Comparison of ENCODE assay signal across 15 mouse cellular contexts in genomic region chr3:67343004-67343662, GRCm38 (mm10). TPM values are rescaled to one million over a fixed set of nuclear protein-coding genes. Genes with fewer than 3 reads are reported as not detected.
A peak's percentile ranks its signal among the peaks of the same experiment; 100 is the strongest.
DNase-seq lines count a peak whose midpoint lies in the region; ATAC-seq and TF ChIP-seq lines count a peak whose summit lies in the region.
"Had no signal": no experiment of that assay in that cellular context is flagged by ENCODE, and none has a peak within 500 bp of the region (broad histone marks: within the 10 kb centered on the region; RNA-seq: fewer than 3 reads in every experiment).

No protein-coding gene starts in this region.

- no peak for ATAC-seq in forebrain, embryonic 14.5 days
- ATAC-seq in liver, embryonic 14.5 days (ENCODE audit: insufficient read depth), result no peak
- no peak for ATAC-seq in midbrain, postnatal 0 days (ENCODE audit: low FRiP score)

- H3K9ac ChIP-seq in forebrain, embryonic 14.5 days (ENCODE audit: low read length), result no peak overlapping the region
- H3K9ac ChIP-seq in liver, embryonic 14.5 days (replicated peaks), result no peak overlapping the region
- H3K9ac ChIP-seq in midbrain, postnatal 0 days (replicated peaks; ENCODE audit: low read length, poor library complexity, severe bottlenecking), result no peak overlapping the region
- H3K9ac ChIP-seq: hindbrain, embryonic 15.5 days had no signal

- TF ChIP-seq CTCF in liver, embryonic 14.5 days (IDR thresholded peaks at IDR 0.05; ENCODE audit: low read depth), result peak; percentile 43
- peak; percentile 80 for TF ChIP-seq CTCF in midbrain, postnatal 0 days (IDR thresholded peaks at IDR 0.05)

- H3K27me3 ChIP-seq in forebrain, embryonic 14.5 days (replicated peaks; ENCODE audit: control insufficient read depth, insufficient read depth, low read length), result no peaks in the 10 kb centered on the region
- no peaks in the 10 kb centered on the region for H3K27me3 ChIP-seq in forebrain, embryonic 10.5 days (ENCODE audit: poor library complexity, severe bottlenecking)
- no peaks in the 10 kb centered on the region for H3K27me3 ChIP-seq in liver, embryonic 14.5 days (ENCODE audit: control insufficient read depth, insufficient read depth, low read length)
- H3K27me3 ChIP-seq in midbrain, postnatal 0 days (ENCODE audit: insufficient read depth, low read length), result no peaks in the 10 kb centered on the region
- H3K27me3 ChIP-seq: hindbrain, embryonic 15.5 days had no signal

- H3K27ac ChIP-seq in forebrain, embryonic 14.5 days (ENCODE audit: low read depth, low read length), result no peak overlapping the region
- H3K27ac ChIP-seq in forebrain, embryonic 10.5 days, result no peak overlapping the region
- H3K27ac ChIP-seq in liver, embryonic 14.5 days, result no peak overlapping the region
- H3K27ac ChIP-seq in midbrain, postnatal 0 days (ENCODE audit: low read depth, low read length), result no peak overlapping the region
- H3K27ac ChIP-seq: hindbrain, embryonic 15.5 days had no signal

- H3K9me3 ChIP-seq in forebrain, embryonic 14.5 days (replicated peaks; ENCODE audit: control insufficient read depth, low read length), result no peaks in the 10 kb centered on the region
- no peaks in the 10 kb centered on the region for H3K9me3 ChIP-seq in forebrain, embryonic 10.5 days
- H3K9me3 ChIP-seq in liver, embryonic 14.5 days (ENCODE audit: control insufficient read depth, low read length), result no peaks in the 10 kb centered on the region
- no peaks in the 10 kb centered on the region for H3K9me3 ChIP-seq in midbrain, postnatal 0 days (ENCODE audit: low read length)
- H3K9me3 ChIP-seq: hindbrain, embryonic 15.5 days had no signal

- H3K4me1 ChIP-seq in forebrain, embryonic 14.5 days (ENCODE audit: control insufficient read depth, insufficient read depth, low read length), result 0 out of 2 replicates have a peak, but pooled peaks cover 2% of the 10 kb centered on the region
- 0 out of 2 replicates have a peak, but pooled peaks cover 2% of the 10 kb centered on the region for H3K4me1 ChIP-seq in forebrain, embryonic 10.5 days
- no peaks in the 10 kb centered on the region for H3K4me1 ChIP-seq in liver, embryonic 14.5 days (replicated peaks; ENCODE audit: control insufficient read depth in 2 of 2, insufficient read depth in 2 of 2, low read length in 1 of 2)
- H3K4me1 ChIP-seq in midbrain, postnatal 0 days (ENCODE audit: insufficient read depth, low read length), result no peaks in the 10 kb centered on the region
- H3K4me1 ChIP-seq: hindbrain, embryonic 15.5 days had no signal

- no peak overlapping the region for H3K4me3 ChIP-seq in forebrain, embryonic 14.5 days (ENCODE audit: low read depth, low read length)
- H3K4me3 ChIP-seq in forebrain, embryonic 10.5 days, result no peak overlapping the region
- H3K4me3 ChIP-seq in liver, embryonic 14.5 days (ENCODE audit: insufficient read depth in 1 of 2, low read depth in 2 of 2, low read length in 2 of 2), result no peak overlapping the region
- no peak overlapping the region for H3K4me3 ChIP-seq in midbrain, postnatal 0 days (ENCODE audit: low read depth, low read length)
- H3K4me3 ChIP-seq: hindbrain, embryonic 15.5 days had no signal

- peak; percentile 60 for DNase-seq in forebrain, embryonic 14.5 days (ENCODE audit: low spot score)
- no peak for DNase-seq in forebrain, embryonic 10.5 days (ENCODE audit: extremely low spot score, low spot score)
- DNase-seq in liver, embryonic 14.5 days (ENCODE audit: low read depth in 3 of 3, low spot score in 3 of 3), result no peak
- no peak for DNase-seq in liver
- DNase-seq in embryo, embryonic 10.5 days (ENCODE audit: low spot score), result peak; percentile 74
- peak; percentile 71 for DNase-seq in midbrain, postnatal 0 days (ENCODE audit: low spot score)
- no peak for DNase-seq in urinary bladder, postnatal 10 days (ENCODE audit: low spot score)
- DNase-seq in right cerebral cortex, adult 2 months (ENCODE audit: low spot score in 2 of 2), result no peak
- DNase-seq: adrenal gland, adult 8-10 months; gastrocnemius, postnatal 14 days had no signal

- TF ChIP-seq EP300 in liver, embryonic 14.5 days (IDR thresholded peaks at IDR 0.05; ENCODE audit: low read depth), result no peak

- H3K36me3 ChIP-seq in forebrain, embryonic 14.5 days (ENCODE audit: control insufficient read depth, insufficient read depth, low read length), result no peaks in the 10 kb centered on the region
- no peaks in the 10 kb centered on the region for H3K36me3 ChIP-seq in forebrain, embryonic 10.5 days (replicated peaks)
- no peaks in the 10 kb centered on the region for H3K36me3 ChIP-seq in liver, embryonic 14.5 days (replicated peaks; ENCODE audit: control insufficient read depth, insufficient read depth, low read depth)
- no peaks in the 10 kb centered on the region for H3K36me3 ChIP-seq in midbrain, postnatal 0 days (ENCODE audit: insufficient read depth, low read length)
- H3K36me3 ChIP-seq: hindbrain, embryonic 15.5 days had no signal

- H3K4me2 ChIP-seq in forebrain, embryonic 14.5 days (ENCODE audit: low read length), result no peak overlapping the region
- no peak overlapping the region for H3K4me2 ChIP-seq in liver, embryonic 14.5 days (ENCODE audit: low read depth)
- no peak overlapping the region for H3K4me2 ChIP-seq in midbrain, postnatal 0 days (ENCODE audit: low read depth, low read length, poor library complexity, severe bottlenecking)
- H3K4me2 ChIP-seq: hindbrain, embryonic 15.5 days had no signal

- WGBS in forebrain, embryonic 14.5 days, result 59% methylated on average over 5 of the region's 5 CpGs
- WGBS in forebrain, embryonic 10.5 days, result 54% methylated on average over 5 of the region's 5 CpGs
- 57% methylated on average over 5 of the region's 5 CpGs for WGBS in liver, embryonic 14.5 days (ENCODE audit: insufficient replicate concordance)
- 48% methylated on average over 5 of the region's 5 CpGs for WGBS in midbrain, postnatal 0 days

RNA-seq across cellular contexts. Expression of gene Mlf1, which starts 30.8 kb away (rescaled TPM):
- 19.8 and 21.9 TPM in 2 replicates for polyA plus RNA-seq in forebrain, embryonic 14.5 days (2014; fragmentation: Nextera tagmentation; extraction: Ambion mirVana)
- polyA plus RNA-seq in forebrain, embryonic 10.5 days (2016; fragmentation: Nextera tagmentation; extraction: Ambion mirVana), result 23.0 and 24.4 TPM in 2 replicates
- 0.52 and 0.81 TPM in 2 replicates for polyA plus RNA-seq in liver, embryonic 14.5 days (2012; rRNA removed)
- polyA plus RNA-seq in liver, embryonic 14.5 days (2014; fragmentation: Nextera tagmentation; extraction: Ambion mirVana), result 1.3 and 1.4 TPM in 2 replicates
- 6.2 and 17.5 TPM in 2 replicates for total RNA-seq in midbrain, postnatal 0 days (2014; rRNA removed)
- polyA plus RNA-seq in midbrain, postnatal 0 days (2015; fragmentation: Nextera tagmentation; extraction: Ambion mirVana), result 26.0 and 28.8 TPM in 2 replicates

RNA-seq across cellular contexts. Expression of gene Gm17402, which starts 31.8 kb away (rescaled TPM):
- not detected in 2 replicates for polyA plus RNA-seq in forebrain, embryonic 14.5 days (2014; fragmentation: Nextera tagmentation; extraction: Ambion mirVana)
- not detected in 2 replicates for polyA plus RNA-seq in forebrain, embryonic 10.5 days (2016; fragmentation: Nextera tagmentation; extraction: Ambion mirVana)
- not detected in 2 replicates for polyA plus RNA-seq in liver, embryonic 14.5 days (2012; rRNA removed)
- not detected in 2 replicates for polyA plus RNA-seq in liver, embryonic 14.5 days (2014; fragmentation: Nextera tagmentation; extraction: Ambion mirVana)
- total RNA-seq in midbrain, postnatal 0 days (2014; rRNA removed), result not detected in 2 replicates
- not detected in 2 replicates for polyA plus RNA-seq in midbrain, postnatal 0 days (2015; fragmentation: Nextera tagmentation; extraction: Ambion mirVana)
- total RNA-seq: adrenal gland, adult 8-10 months; common myeloid progenitor, adult 5-6 weeks; gastrocnemius, postnatal 14 days; left cerebral cortex, postnatal 14 days; megakaryocyte, adult 5-6 weeks had no signal
- polyA plus RNA-seq: hindbrain, embryonic 15.5 days; testis, adult 2 months had no signal

Comparison
In these comparisons a context has a peak if more than half of its experiments do, and no peak if none do; other contexts are left out.
1. DNase-seq: peak in forebrain, embryonic 14.5 days (single experiment), embryo, embryonic 10.5 days (single experiment) and midbrain, postnatal 0 days (single experiment); none in forebrain, embryonic 10.5 days (single experiment), liver, embryonic 14.5 days (0 of 3), liver (single experiment), urinary bladder, postnatal 10 days (single experiment) and right cerebral cortex, adult 2 months (0 of 2).